Mouse (Mus musculus) liver, embryonic 14.5 days (tissue): Measurements from ENCODE around the gene Exoc4.

Experiments used
- CTCF ChIP-seq: IDR thresholded peaks from 2 replicates; pipeline ENCODE4 v1.5.1; 2016; ENCODE audit warnings: antibody characterized with exemption, low read depth, control low read depth
- EP300 ChIP-seq: IDR thresholded peaks from 2 replicates; pipeline ENCODE4 v1.6.1; 2016; ENCODE audit warnings: antibody characterized with exemption, low read depth

- TF ChIP-seq CTCF = no peak
- TF ChIP-seq EP300 = no peak
Observed at GRCm38 (mm10) chr6:34013469-34013868, 764.6 kb downstream of the Exoc4 start.
